Mouse (Mus musculus): ENCODE results near the gene Apobec1. TPM values are rescaled to one million over a fixed set of nuclear protein-coding genes. Genes with fewer than 3 reads are reported as not detected.

Gene Apobec1
- polyA plus RNA-seq, 1 experiment from 2014 or later, result 5.5 TPM

- no peak overlapping the region for H3K9ac ChIP-seq (ENCODE audit: low read depth, low read length)
- 2% methylated on average over 6 of the region's 6 CpGs for WGBS
- H3K27me3 ChIP-seq (replicated peaks; ENCODE audit: control insufficient read depth, insufficient read depth, low read length), result 0 out of 2 replicates have a peak, but pooled peaks cover 2% of the 10 kb centered on the region
- DNase-seq (ENCODE audit: low spot score) (peak; percentile 78), ATAC-seq (ENCODE audit: low read depth) (no peak)
- no peaks in the 10 kb centered on the region for H3K9me3 ChIP-seq (ENCODE audit: control insufficient read depth, low read length)
- no peak overlapping the region for H3K4me3 ChIP-seq (ENCODE audit: low read depth, low read length)
- H3K4me1 ChIP-seq (ENCODE audit: control insufficient read depth, insufficient read depth, low read length), result no peaks in the 10 kb centered on the region
- H3K4me2 ChIP-seq (ENCODE audit: low read depth, low read length), result peak overlapping the region; percentile 19; the same call in 1 of the 2 replicates
- no peaks in the 10 kb centered on the region for H3K36me3 ChIP-seq (ENCODE audit: control insufficient read depth, insufficient read depth, low read length)
- no peak overlapping the region for H3K27ac ChIP-seq (replicated peaks; ENCODE audit: low read depth, low read length)
Observed at GRCm38 (mm10) chr6:122562463-122562862, 39.8 kb downstream of the Apobec1 start.

- H3K27ac ChIP-seq (replicated peaks; ENCODE audit: low read depth, low read length), result no peak overlapping the region
Observed at GRCm38 (mm10) chr6:122561005-122561404, 41.2 kb downstream of the Apobec1 start.

GRCm38 (mm10) chr6:122560427-122560826 is 41.8 kb downstream of the Apobec1 start:
- DNase-seq (ENCODE audit: low spot score), result peak; percentile 90
- 0 out of 2 replicates have a peak overlapping the region, but pooled peaks have one; percentile 30 for H3K9ac ChIP-seq (ENCODE audit: low read depth, low read length)
- WGBS, result 14% methylated on average over 17 of the region's 17 CpGs
- ATAC-seq (ENCODE audit: low read depth), result no peak
- H3K27ac ChIP-seq (replicated peaks; ENCODE audit: low read depth, low read length), result no peak overlapping the region
- no peaks in the 10 kb centered on the region for H3K36me3 ChIP-seq (ENCODE audit: control insufficient read depth, insufficient read depth, low read length)
- H3K9me3 ChIP-seq (ENCODE audit: control insufficient read depth, low read length), result no peaks in the 10 kb centered on the region
- 0 out of 2 replicates have a peak, but pooled peaks cover 2% of the 10 kb centered on the region for H3K27me3 ChIP-seq (replicated peaks; ENCODE audit: control insufficient read depth, insufficient read depth, low read length)
- peak overlapping the region; percentile 21 for H3K4me3 ChIP-seq (ENCODE audit: low read depth, low read length)
- H3K4me1 ChIP-seq (ENCODE audit: control insufficient read depth, insufficient read depth, low read length), result no peaks in the 10 kb centered on the region
- H3K4me2 ChIP-seq (ENCODE audit: low read depth, low read length), result peak overlapping the region; percentile 50

More at GRCm38 (mm10) chr6:122561005-122561404, 41.2 kb downstream of the Apobec1 start:
- no peak overlapping the region for H3K9ac ChIP-seq (ENCODE audit: low read depth, low read length)
- H3K4me2 ChIP-seq (ENCODE audit: low read depth, low read length), result no peak overlapping the region; the same call in 1 of the 2 replicates
- H3K4me1 ChIP-seq (ENCODE audit: control insufficient read depth, insufficient read depth, low read length), result no peaks in the 10 kb centered on the region
- ATAC-seq (ENCODE audit: low read depth) (0 out of 2 replicates have a peak, but pooled peaks have one; percentile 15), DNase-seq (ENCODE audit: low spot score) (no peak)
- H3K27me3 ChIP-seq (replicated peaks; ENCODE audit: control insufficient read depth, insufficient read depth, low read length), result 0 out of 2 replicates have a peak, but pooled peaks cover 2% of the 10 kb centered on the region
- no peaks in the 10 kb centered on the region for H3K9me3 ChIP-seq (ENCODE audit: control insufficient read depth, low read length)
- no peak overlapping the region for H3K4me3 ChIP-seq (ENCODE audit: low read depth, low read length)
- 87% methylated on average over 20 of the region's 20 CpGs for WGBS
- no peaks in the 10 kb centered on the region for H3K36me3 ChIP-seq (ENCODE audit: control insufficient read depth, insufficient read depth, low read length)

GRCm38 (mm10) chr6:122556959-122557561 is 45.2 kb downstream of the Apobec1 start:
- Histone ChIP-seq H3K4me1 (ENCODE audit: control insufficient read depth, insufficient read depth, low read length) (no peaks in the 10 kb centered on the region), H3K4me3 (ENCODE audit: low read depth, low read length) (no peak overlapping the region), H3K4me2 (ENCODE audit: low read depth, low read length) (peak overlapping the region; percentile 34), H3K9me3 (ENCODE audit: control insufficient read depth, low read length) (no peaks in the 10 kb centered on the region), H3K27ac (replicated peaks; ENCODE audit: low read depth, low read length) (no peak overlapping the region), H3K9ac (ENCODE audit: low read depth, low read length) (no peak overlapping the region), H3K36me3 (ENCODE audit: control insufficient read depth, insufficient read depth, low read length) (no peaks in the 10 kb centered on the region), H3K27me3 (replicated peaks; ENCODE audit: control insufficient read depth, insufficient read depth, low read length) (no peaks in the 10 kb centered on the region)
- ATAC-seq (ENCODE audit: low read depth) (no peak), DNase-seq (ENCODE audit: low spot score) (peak; percentile 83)
- 24% methylated on average over 15 of the region's 15 CpGs for WGBS

- no peaks in the 10 kb centered on the region for H3K36me3 ChIP-seq (ENCODE audit: control insufficient read depth, insufficient read depth, low read length)
- H3K9me3 ChIP-seq (ENCODE audit: control insufficient read depth, low read length), result no peaks in the 10 kb centered on the region
- ATAC-seq (ENCODE audit: low read depth) (no peak), DNase-seq (ENCODE audit: low spot score) (no peak)
- H3K4me2 ChIP-seq (ENCODE audit: low read depth, low read length), result no peak overlapping the region
- no peaks in the 10 kb centered on the region for H3K4me1 ChIP-seq (ENCODE audit: control insufficient read depth, insufficient read depth, low read length)
- no peaks in the 10 kb centered on the region for H3K27me3 ChIP-seq (replicated peaks; ENCODE audit: control insufficient read depth, insufficient read depth, low read length)
- WGBS, result 40% methylated on average over 7 of the region's 7 CpGs
- H3K4me3 ChIP-seq (ENCODE audit: low read depth, low read length), result no peak overlapping the region
- H3K27ac ChIP-seq (replicated peaks; ENCODE audit: low read depth, low read length), result no peak overlapping the region
- no peak overlapping the region for H3K9ac ChIP-seq (ENCODE audit: low read depth, low read length)
Observed at GRCm38 (mm10) chr6:122555266-122555665, 47.0 kb downstream of the Apobec1 start.

- H3K36me3 ChIP-seq (ENCODE audit: control insufficient read depth, insufficient read depth, low read length), result no peaks in the 10 kb centered on the region
- H3K27ac ChIP-seq (replicated peaks; ENCODE audit: low read depth, low read length), result no peak overlapping the region
- H3K4me3 ChIP-seq (ENCODE audit: low read depth, low read length), result no peak overlapping the region
- no peak overlapping the region for H3K9ac ChIP-seq (ENCODE audit: low read depth, low read length)
- DNase-seq (ENCODE audit: low spot score), result no peak
- H3K9me3 ChIP-seq (ENCODE audit: control insufficient read depth, low read length), result no peaks in the 10 kb centered on the region
- H3K27me3 ChIP-seq (replicated peaks; ENCODE audit: control insufficient read depth, insufficient read depth, low read length), result no peaks in the 10 kb centered on the region
- ATAC-seq (ENCODE audit: low read depth), result no peak
- H3K4me2 ChIP-seq (ENCODE audit: low read depth, low read length), result no peak overlapping the region
- WGBS, result 74% methylated on average over 6 of the region's 6 CpGs
- no peaks in the 10 kb centered on the region for H3K4me1 ChIP-seq (ENCODE audit: control insufficient read depth, insufficient read depth, low read length)
Observed at GRCm38 (mm10) chr6:122554102-122554501, 48.1 kb downstream of the Apobec1 start.

- H3K4me1 ChIP-seq (ENCODE audit: control insufficient read depth, insufficient read depth, low read length), result no peaks in the 10 kb centered on the region
- H3K27me3 ChIP-seq (replicated peaks; ENCODE audit: control insufficient read depth, insufficient read depth, low read length), result no peaks in the 10 kb centered on the region
- no peaks in the 10 kb centered on the region for H3K36me3 ChIP-seq (ENCODE audit: control insufficient read depth, insufficient read depth, low read length)
- H3K4me3 ChIP-seq (ENCODE audit: low read depth, low read length), result no peak within 1 kb of the TSS
- no peak within 1 kb of the TSS for H3K27ac ChIP-seq (replicated peaks; ENCODE audit: low read depth, low read length)
- H3K4me2 ChIP-seq (ENCODE audit: low read depth, low read length), result no peak within 1 kb of the TSS
- WGBS, result 50% methylated on average over 9 of the region's 9 CpGs
- no peaks in the 10 kb centered on the region for H3K9me3 ChIP-seq (ENCODE audit: control insufficient read depth, low read length)
- DNase-seq (ENCODE audit: low spot score) (no peak), ATAC-seq (ENCODE audit: low read depth) (no peak)
- H3K9ac ChIP-seq (ENCODE audit: low read depth, low read length), result no peak within 1 kb of the TSS
Observed at GRCm38 (mm10) chr6:122553606-122554005, 48.6 kb downstream of the Apobec1 start, which contains the start of gene Aicda. Gene Aicda, plus strand, starts transcription at chr6:122553801.

GRCm38 (mm10) chr6:122545948-122546347 is 56.3 kb downstream of the Apobec1 start:
- 72% methylated on average over 10 of the region's 10 CpGs for WGBS
- DNase-seq (ENCODE audit: low spot score), result no peak
- Histone ChIP-seq H3K27ac (replicated peaks; ENCODE audit: low read depth, low read length) (no peak overlapping the region), H3K4me3 (ENCODE audit: low read depth, low read length) (no peak overlapping the region), H3K9me3 (ENCODE audit: control insufficient read depth, low read length) (no peaks in the 10 kb centered on the region), H3K36me3 (ENCODE audit: control insufficient read depth, insufficient read depth, low read length) (no peaks in the 10 kb centered on the region), H3K4me1 (ENCODE audit: control insufficient read depth, insufficient read depth, low read length) (no peaks in the 10 kb centered on the region), H3K4me2 (ENCODE audit: low read depth, low read length) (no peak overlapping the region), H3K27me3 (replicated peaks; ENCODE audit: control insufficient read depth, insufficient read depth, low read length) (no peaks in the 10 kb centered on the region), H3K9ac (ENCODE audit: low read depth, low read length) (no peak overlapping the region)
- no peak for ATAC-seq (ENCODE audit: low read depth)

Data from embryonic facial prominence, embryonic 14.5 days (tissue).